Mouse (Mus musculus): ENCODE data around the gene Polr2m.

DNA sequence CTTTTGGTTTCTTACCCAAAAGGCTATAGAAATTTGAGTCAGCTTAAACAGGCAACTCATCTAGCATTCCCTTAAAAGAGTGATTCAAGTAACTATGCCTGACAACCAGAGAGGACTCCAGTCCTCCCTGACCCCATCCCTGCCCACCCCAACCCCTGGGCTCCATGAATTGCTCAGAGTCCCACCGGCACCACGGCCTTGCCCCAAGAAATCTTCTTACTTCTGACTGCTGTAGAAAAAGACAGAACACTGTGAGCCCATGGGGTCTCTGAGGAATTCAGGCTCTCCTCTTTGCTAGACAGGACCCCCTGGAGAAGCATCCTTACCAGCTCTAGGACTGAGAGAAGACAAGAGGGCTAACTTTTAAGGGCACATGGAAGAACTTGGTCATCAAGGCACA is 40.4 kb downstream of the Polr2m start:
- TF ChIP-seq CTCF (IDR thresholded peaks at IDR 0.05; ENCODE audit: low read depth) (no peak), EP300 (IDR thresholded peaks at IDR 0.05; ENCODE audit: low read depth) (no peak)

Measured in heart, postnatal 0 days (tissue).